Mouse (Mus musculus) midbrain, postnatal 0 days (tissue): ENCODE data around the gene Creg1. TPM values are rescaled to one million over a fixed set of nuclear protein-coding genes. Genes with fewer than 3 reads are reported as not detected.
A peak's percentile ranks its signal among the peaks of the same experiment; 100 is the strongest.

Experiments
- ATAC-seq: fragments of 200-750 bp; cut with Nextera tagmentation; 2 replicates; pipeline ENCODE4 v1.8.0; 2017; ENCODE audit warnings: moderate number of reproducible peaks, mild to moderate bottlenecking, moderate TSS enrichment, moderate library complexity; ENCODE audit not compliant: low FRiP score
- DNase-seq: peaks from one replicate; pipeline ENCODE4 v3.0.0-alpha.2; 2015; ENCODE audit warnings: low spot score
- H3K27ac ChIP-seq: fragments of 300-500 bp; sonication (generic); 2 replicates; pipeline ENCODE4 v1.5.1; 2014; ENCODE audit warnings: low read depth, mild to moderate bottlenecking, low read length, mixed read lengths
- H3K27me3 ChIP-seq: fragments of 300-500 bp; sonication (generic); 2 replicates; pipeline ENCODE4 v1.6.1; 2014; ENCODE audit warnings: low read length, control low read depth, mixed read lengths; ENCODE audit not compliant: insufficient read depth
- H3K36me3 ChIP-seq: fragments of 300-500 bp; sonication (generic); 2 replicates; pipeline ENCODE4 v1.6.1; 2014; ENCODE audit warnings: low read length, control low read depth, mixed read lengths; ENCODE audit not compliant: insufficient read depth
- H3K4me1 ChIP-seq: fragments of 300-500 bp; sonication (generic); 2 replicates; pipeline ENCODE4 v1.6.1; 2014; ENCODE audit warnings: mild to moderate bottlenecking, control low read depth, antibody characterized with exemption, low read length, mixed read lengths; ENCODE audit not compliant: insufficient read depth
- H3K4me2 ChIP-seq: fragments of 300-500 bp; sonication (generic); 2 replicates; pipeline ENCODE4 v1.6.1; 2014; ENCODE audit warnings: low read depth, mild to moderate bottlenecking, low read length, mixed read lengths; ENCODE audit not compliant: poor library complexity, severe bottlenecking
- H3K4me3 ChIP-seq: fragments of 300-500 bp; sonication (generic); 2 replicates; pipeline ENCODE4 v1.5.1; 2014; ENCODE audit warnings: low read depth, mild to moderate bottlenecking, low read length, moderate library complexity
- H3K9ac ChIP-seq: fragments of 300-500 bp; sonication (generic); replicated peaks from 2 replicates; pipeline ENCODE4 v1.6.1; 2014; ENCODE audit warnings: mild to moderate bottlenecking, low read length, moderate library complexity, mixed read lengths; ENCODE audit not compliant: poor library complexity, severe bottlenecking
- H3K9me3 ChIP-seq: fragments of 300-500 bp; sonication (generic); 2 replicates; pipeline ENCODE4 v1.6.1; 2016; ENCODE audit warnings: low read length, control low read depth
- CTCF ChIP-seq: IDR thresholded peaks from 2 replicates; pipeline ENCODE4 v1.5.1; 2016; ENCODE audit warnings: antibody characterized with exemption, mild to moderate bottlenecking
- WGBS: fragments of 180-500 bp; shearing (Covaris S2); extraction: QIAGEN DNeasy Blood & Tissue Kit; methylation state at CpG from one replicate; pipeline ENCODE4 v1.1.7; 2014; 5-methylcytosine and 5-hydroxymethylcytosine counted together
- polyA plus RNA-seq: library from polyadenylated mRNA; unstranded; fragments of >200 nt; fragmentation: Nextera tagmentation; extraction: Ambion mirVana; gene quantifications from 2 replicates; pipeline ENCODE4 v1.2.1, GENCODE M21; 2015
- total RNA-seq: library from RNA; depleted of rRNA; stranded (reverse); fragments of >200 nt; gene quantifications from 2 replicates; pipeline ENCODE4 v1.2.3, GENCODE M21; 2014

The Creg1 gene
- total and polyA plus RNA-seq, 2 experiments from 2014 or later, result 21.3 to 47.0 TPM

DNA sequence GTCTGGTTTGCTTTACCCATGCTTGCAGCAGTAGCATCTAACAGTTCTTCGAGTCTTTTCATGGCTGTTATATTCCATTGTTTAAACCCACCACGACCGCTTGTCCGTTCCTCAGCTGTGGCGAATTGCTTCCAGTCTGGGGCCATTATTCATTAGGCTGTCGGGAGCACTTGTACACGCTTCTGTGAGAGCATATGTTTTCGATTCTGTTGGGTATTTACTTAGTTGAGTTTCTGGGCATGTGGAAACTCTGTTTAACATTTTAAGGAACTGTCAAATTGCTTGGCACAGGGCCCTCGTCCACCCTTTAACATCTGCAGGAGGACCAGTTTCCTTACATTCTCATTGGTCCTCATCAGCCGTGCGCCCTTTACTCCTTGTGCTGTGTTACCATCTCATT lies 22.8 kb downstream of the Creg1 start:
- WGBS, result 28% methylated on average over 11 of the region's 11 CpGs
- Histone ChIP-seq H3K4me2 (no peak overlapping the region), H3K27me3 (no peaks in the 10 kb centered on the region), H3K9me3 (no peaks in the 10 kb centered on the region), H3K36me3 (no peaks in the 10 kb centered on the region), H3K4me3 (no peak overlapping the region), H3K4me1 (no peaks in the 10 kb centered on the region), H3K27ac (no peak overlapping the region), H3K9ac (no peak overlapping the region)
- DNase-seq, result peak; percentile 48
- TF ChIP-seq CTCF, result no peak
- no peak for ATAC-seq

- WGBS, result 68% methylated on average over 8 of the region's 8 CpGs
- DNase-seq (no peak), ATAC-seq (no peak)
- no peak for TF ChIP-seq CTCF
- Histone ChIP-seq H3K4me1 (no peaks in the 10 kb centered on the region), H3K27me3 (no peaks in the 10 kb centered on the region), H3K36me3 (no peaks in the 10 kb centered on the region), H3K9ac (no peak within 1 kb of the TSS), H3K4me3 (no peak within 1 kb of the TSS), H3K27ac (no peak within 1 kb of the TSS), H3K4me2 (no peak within 1 kb of the TSS), H3K9me3 (no peaks in the 10 kb centered on the region)
Observed at GRCm38 (mm10) chr1:165788511-165788910, 25.0 kb downstream of the Creg1 start, which contains the start of gene Cd247. Gene Cd247 (plus strand): TSS chr1:165788681.

DNA sequence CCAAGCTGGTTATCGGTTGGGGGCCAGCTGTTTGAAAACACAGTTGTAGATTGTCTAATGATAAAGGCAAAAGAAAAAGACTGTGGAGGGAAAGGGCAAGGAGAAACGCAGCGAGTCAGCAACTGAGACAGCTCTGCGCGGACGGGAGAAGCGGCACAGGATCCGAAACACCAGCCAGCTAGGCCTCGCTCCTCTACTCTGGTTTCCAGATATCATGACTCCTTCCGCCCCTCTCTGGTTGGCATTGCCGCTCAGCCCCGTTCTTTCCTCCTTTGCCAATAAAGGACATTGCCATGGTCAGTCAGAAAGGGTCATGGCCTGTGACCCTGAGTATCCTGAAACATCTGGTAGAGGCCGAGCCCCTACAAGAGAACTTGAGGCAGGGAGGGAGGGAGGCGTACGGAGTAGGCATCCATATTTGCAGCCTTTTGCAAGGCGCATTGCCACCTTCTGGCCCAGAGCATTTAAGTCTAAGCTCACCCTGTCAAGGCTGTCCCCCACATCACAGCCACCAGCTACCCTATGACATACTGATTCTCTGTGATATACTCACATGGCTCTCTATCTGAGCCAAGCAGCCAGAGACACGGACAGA lies 25.6 kb downstream of the Creg1 start:
- WGBS, result 88% methylated on average over 17 of the region's 17 CpGs
- no peak overlapping the region for H3K4me3 ChIP-seq
- H3K4me1 ChIP-seq, result no peaks in the 10 kb centered on the region
- no peaks in the 10 kb centered on the region for H3K9me3 ChIP-seq
- no peaks in the 10 kb centered on the region for H3K36me3 ChIP-seq
- no peak overlapping the region for H3K4me2 ChIP-seq
- no peak for ATAC-seq
- H3K27ac ChIP-seq, result no peak overlapping the region
- DNase-seq, result no peak
- no peak for TF ChIP-seq CTCF
- H3K27me3 ChIP-seq, result no peaks in the 10 kb centered on the region
- H3K9ac ChIP-seq, result no peak overlapping the region

DNA sequence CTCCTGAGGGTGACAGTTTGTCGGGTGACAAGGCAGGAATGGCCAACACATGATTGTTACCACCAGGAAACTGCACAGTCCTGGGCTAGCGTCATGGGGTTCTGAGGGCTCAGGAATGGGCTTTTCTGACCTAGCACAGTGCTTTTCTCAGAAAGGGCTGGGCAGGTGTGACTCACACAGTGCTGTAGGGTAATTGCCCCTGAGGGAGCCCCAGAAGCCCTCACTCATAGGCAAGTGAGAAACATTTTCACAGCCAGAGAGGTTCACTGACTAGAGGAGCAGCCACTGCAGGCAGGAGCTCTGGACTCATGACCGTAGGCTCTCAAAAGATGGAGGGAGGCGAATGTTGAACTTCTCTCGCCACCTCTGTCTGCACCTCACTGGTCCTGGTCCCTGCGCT lies 26.4 kb downstream of the Creg1 start:
- DNase-seq (no peak), ATAC-seq (no peak)
- Histone ChIP-seq H3K36me3 (no peaks in the 10 kb centered on the region), H3K9me3 (no peaks in the 10 kb centered on the region), H3K27ac (no peak overlapping the region), H3K4me1 (no peaks in the 10 kb centered on the region), H3K27me3 (no peaks in the 10 kb centered on the region), H3K4me2 (no peak overlapping the region), H3K4me3 (no peak overlapping the region), H3K9ac (no peak overlapping the region)
- WGBS, result 95% methylated on average over 6 of the region's 6 CpGs
- TF ChIP-seq CTCF, result no peak

- no peak for ATAC-seq
- H3K36me3 ChIP-seq, result no peaks in the 10 kb centered on the region
- H3K27ac ChIP-seq, result no peak overlapping the region
- H3K4me3 ChIP-seq, result no peak overlapping the region
- DNase-seq, result no peak
- WGBS, result 92% methylated on average over 17 of the region's 17 CpGs
- no peak for TF ChIP-seq CTCF
- no peak overlapping the region for H3K4me2 ChIP-seq
- no peaks in the 10 kb centered on the region for H3K9me3 ChIP-seq
- H3K9ac ChIP-seq, result no peak overlapping the region
- no peaks in the 10 kb centered on the region for H3K4me1 ChIP-seq
- H3K27me3 ChIP-seq, result no peaks in the 10 kb centered on the region
Observed at GRCm38 (mm10) chr1:165790461-165791210, 27.1 kb downstream of the Creg1 start.

DNA sequence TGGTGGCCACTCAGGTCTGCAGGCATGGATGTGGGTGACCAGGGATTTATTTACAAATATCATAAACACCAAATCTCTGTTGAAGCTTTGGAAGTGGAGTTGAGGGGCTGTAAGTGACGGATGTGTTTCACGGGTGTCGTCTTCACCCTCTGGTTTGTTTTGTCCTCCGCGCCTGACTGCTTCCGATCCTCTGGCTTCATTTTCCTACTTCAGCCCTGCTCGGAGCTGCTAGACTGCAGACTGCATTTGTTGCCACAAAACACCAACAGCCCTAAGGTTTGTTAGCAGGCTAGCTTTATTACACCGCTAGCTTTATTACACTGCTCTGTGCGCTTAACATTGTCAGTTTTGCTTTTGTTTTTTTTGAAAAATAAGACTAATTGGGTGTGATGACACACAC lies 27.9 kb downstream of the Creg1 start:
- DNase-seq, result no peak
- Histone ChIP-seq H3K36me3 (no peaks in the 10 kb centered on the region), H3K27me3 (no peaks in the 10 kb centered on the region), H3K9me3 (no peaks in the 10 kb centered on the region), H3K4me2 (no peak overlapping the region), H3K4me1 (no peaks in the 10 kb centered on the region), H3K9ac (no peak overlapping the region), H3K4me3 (no peak overlapping the region), H3K27ac (no peak overlapping the region)
- WGBS, result 81% methylated on average over 9 of the region's 9 CpGs
- TF ChIP-seq CTCF, result no peak
- no peak for ATAC-seq
